Mouse (Mus musculus) C2C12 (cell line): Measurements from ENCODE around the gene Rpl34. TPM values are rescaled to one million over a fixed set of nuclear protein-coding genes. Genes with fewer than 3 reads are reported as not detected.

ENCODE experiments used
- H3K27me3 ChIP-seq: one replicate; pipeline ENCODE4 v1.6.1; 2011; ENCODE audit not compliant: control insufficient read depth, insufficient read depth, insufficient read length
- H3K36me3 ChIP-seq: one replicate; pipeline ENCODE4 v1.6.1; 2011; ENCODE audit not compliant: control insufficient read depth, insufficient read depth
- H3K4me3 ChIP-seq: one replicate; pipeline ENCODE4 v1.5.1; 2011; ENCODE audit warnings: mild to moderate bottlenecking, control low read depth; ENCODE audit not compliant: poor library complexity, insufficient read depth, severe bottlenecking
- H3K79me2 ChIP-seq: one replicate; pipeline ENCODE4 v1.6.1; 2011; ENCODE audit not compliant: control insufficient read depth, insufficient read depth
- H3K79me3 ChIP-seq: one replicate; pipeline ENCODE4 v1.6.1; 2011; ENCODE audit warnings: low read depth, control low read depth
- H3ac ChIP-seq: one replicate; pipeline ENCODE3; 2011; ENCODE audit warnings: low read depth; ENCODE audit not compliant: control insufficient read depth, insufficient read length
- CEBPB ChIP-seq: IDR thresholded peaks from one replicate; pipeline ENCODE4 v1.6.1; 2011; ENCODE audit warnings: low read depth, mild to moderate bottlenecking, control low read depth, moderate library complexity
- CTCF ChIP-seq: IDR thresholded peaks from one replicate; pipeline ENCODE4 v1.5.1; 2011; ENCODE audit not compliant: control insufficient read depth, insufficient read depth, insufficient read length
- FOSL1 ChIP-seq: IDR thresholded peaks from one replicate; pipeline ENCODE4 v1.8.0; 2011; ENCODE audit warnings: mild to moderate bottlenecking, low read length; ENCODE audit not compliant: poor library complexity, insufficient read depth, severe bottlenecking
- MAX ChIP-seq: IDR thresholded peaks from one replicate; pipeline ENCODE4 v1.6.1; 2011; ENCODE audit warnings: mild to moderate bottlenecking, control low read depth
- MYOD1 ChIP-seq: IDR thresholded peaks from one replicate; pipeline ENCODE4 v1.6.1; 2011; ENCODE audit warnings: low read depth; ENCODE audit not compliant: control insufficient read depth, insufficient read length
- MYOG ChIP-seq: IDR thresholded peaks from one replicate; pipeline ENCODE4 v1.6.1; 2011; ENCODE audit not compliant: control insufficient read depth, insufficient read length; ENCODE audit errors: extremely low read depth
- USF1 ChIP-seq: IDR thresholded peaks from one replicate; pipeline ENCODE4 v1.6.1; 2011; ENCODE audit warnings: low read depth, mild to moderate bottlenecking, control low read depth, moderate library complexity
- polyA plus RNA-seq: library from polyadenylated mRNA; unstranded; fragments of >200 nt; fragmentation: generic; extraction: Trizol; gene quantifications from one replicate; pipeline ENCODE4 v1.2.1, GENCODE M21; 2012; ENCODE audit warnings: missing spikeins

Rpl34 gene
- polyA plus RNA-seq, 1 experiment, result 2,364 TPM

DNA sequence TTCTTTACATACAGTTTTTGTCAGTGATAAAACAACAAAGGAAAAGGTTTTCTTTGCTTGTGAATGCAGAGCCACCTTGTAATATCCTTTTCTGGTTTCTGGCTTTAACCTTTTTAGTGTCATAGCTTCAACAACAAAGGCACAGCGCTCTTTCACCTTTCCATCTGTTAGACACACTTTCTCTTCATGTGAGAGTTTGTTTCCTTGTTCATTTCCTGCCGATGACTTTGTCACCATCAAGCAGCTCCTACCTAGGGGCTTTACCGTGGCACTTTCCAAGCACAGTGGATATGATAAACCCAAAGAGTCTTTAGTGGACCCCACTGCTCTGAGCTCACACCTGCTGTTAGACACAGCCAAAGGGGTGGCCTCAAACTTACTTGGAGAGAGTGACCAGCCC is 19.0 kb upstream of the Rpl34 start:
- H3K4me3 ChIP-seq, result no peak overlapping the region

DNA sequence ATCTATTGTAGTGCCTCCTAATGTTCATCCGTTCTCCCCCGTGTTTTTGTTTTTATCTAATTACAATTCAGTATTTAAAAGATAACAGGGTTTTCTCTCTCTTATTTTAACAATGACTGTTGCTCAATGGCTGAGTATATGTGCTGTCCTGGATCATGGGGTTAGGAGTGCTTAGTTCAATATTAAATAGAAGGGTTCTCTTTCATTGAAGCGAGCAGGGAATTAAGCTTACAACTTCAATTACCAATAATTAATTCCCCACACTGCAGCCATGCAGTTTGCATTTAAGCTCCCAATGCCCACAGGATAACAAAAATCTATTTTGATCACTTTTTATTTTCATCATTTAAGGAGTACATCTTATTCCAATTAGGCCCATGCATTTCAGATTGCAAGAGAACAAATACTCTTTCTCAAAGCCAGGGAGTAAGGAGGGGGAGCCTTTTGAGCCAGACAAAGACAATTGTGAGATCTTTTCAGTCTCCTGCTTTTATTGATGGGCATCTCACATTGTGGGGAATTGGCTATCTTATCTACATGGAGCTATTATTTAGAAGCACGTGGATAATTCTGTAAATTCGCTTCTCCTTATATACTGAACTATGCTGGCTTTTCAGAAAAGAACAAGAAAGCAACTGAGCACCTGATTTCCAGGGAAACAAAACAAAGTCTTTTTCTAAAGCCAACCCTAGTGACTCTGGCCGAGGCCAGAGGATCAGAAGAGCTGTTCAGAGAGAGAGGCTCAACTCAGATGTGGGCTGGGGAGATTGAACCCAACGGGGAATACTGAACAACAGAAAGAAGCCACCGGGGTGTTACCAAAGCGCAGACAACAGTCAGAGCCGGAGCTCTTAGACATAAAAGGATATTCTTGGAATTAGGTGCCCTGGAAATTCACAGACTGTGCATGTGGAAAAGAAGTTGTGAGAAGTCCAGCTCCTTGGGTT is 16.7 kb upstream of the Rpl34 start:
- H3K36me3 ChIP-seq, result no peaks in the 10 kb centered on the region
- no peaks in the 10 kb centered on the region for H3K79me2 ChIP-seq
- no peaks in the 10 kb centered on the region for H3K79me3 ChIP-seq
- H3K4me3 ChIP-seq, result no peak overlapping the region
- peaks cover 16% of the 10 kb centered on the region for H3K27me3 ChIP-seq
- TF ChIP-seq CTCF (no peak), MAX (no peak), CEBPB (no peak), MYOG (no peak), MYOD1 (no peak), USF1 (no peak), FOSL1 (no peak)
- H3ac ChIP-seq, result no peak overlapping the region

More for the DNA sequence above, 19.0 kb upstream of the Rpl34 start:
- Histone ChIP-seq H3K27me3 (peaks cover 19% of the 10 kb centered on the region), H3ac (no peak overlapping the region), H3K79me2 (no peaks in the 10 kb centered on the region), H3K36me3 (no peaks in the 10 kb centered on the region), H3K79me3 (no peaks in the 10 kb centered on the region)
- TF ChIP-seq FOSL1, result no peak
- no peak for TF ChIP-seq CTCF
- TF ChIP-seq USF1, result no peak
- no peak for TF ChIP-seq MYOG
- TF ChIP-seq CEBPB, result no peak
- no peak for TF ChIP-seq MAX
- no peak for TF ChIP-seq MYOD1

DNA sequence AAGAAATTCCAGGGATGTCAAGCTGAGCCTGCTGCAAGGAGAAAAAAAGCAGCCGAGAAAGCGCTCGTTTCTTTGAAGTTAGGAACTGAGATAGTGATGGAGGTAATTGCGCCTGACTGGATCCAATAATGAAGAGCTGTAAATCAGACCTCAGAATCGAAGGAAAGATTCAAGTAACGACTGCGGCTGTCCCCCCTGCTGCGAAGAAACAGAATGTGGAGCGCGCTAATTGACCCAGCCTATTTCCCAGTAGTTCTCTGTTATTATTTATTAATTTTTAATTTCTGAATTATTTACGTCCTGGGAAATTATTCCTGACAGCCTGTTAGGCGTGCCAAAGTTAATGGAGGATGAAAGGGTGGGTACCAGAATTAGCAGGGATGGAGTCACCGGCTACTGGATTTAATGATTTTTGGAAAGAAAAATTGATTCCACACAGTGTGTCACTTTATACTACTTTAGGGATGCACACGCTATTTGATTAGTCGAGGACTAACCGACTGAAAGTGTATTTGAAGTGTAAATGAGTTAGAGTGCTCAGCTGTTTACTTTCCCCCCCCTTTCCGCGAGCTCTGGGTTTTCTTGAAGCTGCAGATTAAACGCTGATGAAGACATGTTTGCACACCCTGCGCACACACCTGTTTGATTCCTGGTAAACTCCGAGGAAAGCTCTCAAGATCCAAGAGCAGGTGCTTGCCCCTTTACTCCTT is 7.6 kb upstream of the Rpl34 start:
- H3K79me2 ChIP-seq, result no peaks in the 10 kb centered on the region
- TF ChIP-seq FOSL1, result no peak
- no peak for TF ChIP-seq USF1
- TF ChIP-seq MAX, result no peak
- TF ChIP-seq CTCF, result no peak
- TF ChIP-seq MYOG, result no peak
- no peak for TF ChIP-seq CEBPB
- no peak for TF ChIP-seq MYOD1

DNA sequence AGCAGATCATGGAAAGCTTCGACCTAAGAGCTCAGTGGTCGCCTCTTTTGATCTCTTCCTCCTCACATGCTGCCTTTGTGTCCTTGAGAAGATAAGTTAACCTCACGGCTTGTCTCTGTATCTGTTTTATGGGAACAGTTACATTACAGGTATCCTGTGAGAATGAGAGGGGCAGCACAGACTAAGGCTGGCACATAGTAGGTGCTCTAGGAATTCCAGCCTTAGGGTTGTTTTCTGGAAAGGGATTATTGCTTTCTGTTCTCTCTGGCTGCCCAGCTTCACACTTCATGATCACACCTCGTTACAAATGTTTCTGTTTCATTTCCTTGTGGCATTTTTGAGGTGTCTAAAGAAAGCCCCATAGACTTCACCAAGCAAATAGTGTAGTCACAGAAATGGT is 6.6 kb upstream of the Rpl34 start:
- Histone ChIP-seq H3K27me3 (no peaks in the 10 kb centered on the region), H3K4me3 (no peak overlapping the region), H3K79me3 (no peaks in the 10 kb centered on the region), H3K79me2 (no peaks in the 10 kb centered on the region), H3ac (no peak overlapping the region), H3K36me3 (no peaks in the 10 kb centered on the region)
- TF ChIP-seq MYOG (no peak), MAX (no peak), FOSL1 (no peak), USF1 (no peak), MYOD1 (no peak), CTCF (no peak), CEBPB (no peak)

More for the DNA sequence above, 7.6 kb upstream of the Rpl34 start:
- Histone ChIP-seq H3K27me3 (no peaks in the 10 kb centered on the region), H3K4me3 (no peak overlapping the region), H3K36me3 (no peaks in the 10 kb centered on the region), H3K79me3 (no peaks in the 10 kb centered on the region), H3ac (no peak overlapping the region)

DNA sequence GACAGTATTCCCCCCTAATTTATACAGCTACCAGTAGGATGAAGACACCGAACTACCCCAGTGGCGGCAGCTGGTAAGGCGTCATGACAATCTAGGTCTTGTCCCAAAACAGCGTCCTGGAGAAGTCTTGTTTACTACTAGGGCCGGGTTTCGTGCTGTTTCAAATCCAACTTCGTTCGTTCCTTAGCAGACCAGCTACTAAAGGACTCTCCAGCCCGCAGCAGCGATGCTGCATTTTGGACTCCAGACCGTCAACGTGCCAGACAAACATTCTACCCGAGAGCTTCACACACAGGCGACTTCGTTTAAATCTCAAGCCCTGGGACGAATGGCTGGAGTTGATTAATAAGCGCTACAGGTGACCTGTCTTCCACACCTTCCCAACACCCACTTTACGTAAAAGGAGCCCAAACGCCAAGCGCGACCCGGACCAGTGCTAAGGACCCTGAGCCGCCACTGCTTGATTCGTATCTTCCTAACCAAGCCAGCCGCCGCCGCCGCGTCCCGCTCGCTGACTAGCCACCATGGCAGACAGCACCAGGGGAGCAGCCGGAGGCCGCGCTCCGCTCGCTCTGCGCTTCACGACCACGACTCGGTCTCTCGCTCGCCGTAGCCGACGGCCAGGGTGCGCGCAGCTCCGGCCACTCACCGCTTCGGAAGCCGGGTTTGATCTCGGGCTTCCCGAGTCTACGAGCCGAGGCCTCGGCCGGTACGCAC is 568 bp downstream of the Rpl34 start:
- H3ac ChIP-seq, result peak overlapping the region; percentile 77
- H3K79me2 ChIP-seq, result peaks cover 34% of the 10 kb centered on the region
- peaks cover 25% of the 10 kb centered on the region for H3K79me3 ChIP-seq
- peak overlapping the region; percentile 95 for H3K4me3 ChIP-seq
- H3K27me3 ChIP-seq, result no peaks in the 10 kb centered on the region
- TF ChIP-seq MAX, result no peak
- no peak for TF ChIP-seq CEBPB
- TF ChIP-seq USF1, result no peak
- H3K36me3 ChIP-seq, result peaks cover 44% of the 10 kb centered on the region

DNA sequence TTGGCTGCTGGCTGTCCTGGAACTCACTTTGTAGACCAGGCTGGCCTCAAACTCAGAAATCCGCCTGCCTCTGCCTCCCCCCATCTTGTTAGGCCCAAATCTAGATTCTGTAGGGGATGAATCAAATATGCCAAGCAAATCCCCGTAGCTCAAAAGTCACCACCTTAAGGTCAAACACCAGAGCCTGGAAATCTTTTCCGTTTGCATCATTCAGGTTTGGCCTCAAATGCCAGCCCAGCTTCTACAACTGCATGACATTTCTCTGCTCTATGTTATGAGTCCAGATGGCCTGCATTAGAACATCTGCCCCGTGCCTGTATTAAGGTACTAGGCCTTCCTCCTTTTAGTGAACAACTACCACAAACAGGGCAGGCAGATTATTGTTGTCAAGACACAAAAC is 2.5 kb downstream of the Rpl34 start:
- Histone ChIP-seq H3K27me3 (no peaks in the 10 kb centered on the region), H3K4me3 (no peak overlapping the region), H3K79me2 (peaks cover 34% of the 10 kb centered on the region), H3ac (no peak overlapping the region), H3K79me3 (peaks cover 25% of the 10 kb centered on the region), H3K36me3 (peaks cover 44% of the 10 kb centered on the region)
- no peak for TF ChIP-seq CEBPB
- TF ChIP-seq FOSL1, result no peak
- TF ChIP-seq MYOD1, result no peak
- no peak for TF ChIP-seq CTCF
- no peak for TF ChIP-seq MYOG
- no peak for TF ChIP-seq MAX
- no peak for TF ChIP-seq USF1
